Mouse (Mus musculus) spleen, adult 2 months (tissue): ENCODE measurements around the gene Serpina5.

ENCODE experiments used
- CTCF ChIP-seq: fragments of 200-500 bp; IDR thresholded peaks from 2 replicates; pipeline ENCODE4 v1.5.1; 2011; ENCODE audit warnings: mild to moderate bottlenecking, inconsistent platforms; ENCODE audit not compliant: insufficient read depth, insufficient read length, insufficient replicate concordance; ENCODE audit errors: extremely low read depth
- POLR2A ChIP-seq: fragments of 200-500 bp; IDR thresholded peaks from 2 replicates; pipeline ENCODE4 v1.6.1; 2011; ENCODE audit warnings: low read depth, low read length, inconsistent platforms

GRCm38 (mm10) chr12:104127696-104128095 lies 26.8 kb downstream of the Serpina5 start, which contains the start of gene Serpina3b:
- TF ChIP-seq CTCF (no peak), POLR2A (no peak)
